ENCODE assay signal across 9 mouse cellular contexts in genomic region chr2:181041941-181042340, GRCm38 (mm10). TPM values are rescaled to one million over a fixed set of nuclear protein-coding genes. Genes with fewer than 3 reads are reported as not detected.
A peak's percentile ranks its signal among the peaks of the same experiment; 100 is the strongest.
DNase-seq lines count a peak whose midpoint lies in the region; ATAC-seq lines count a peak whose summit lies in the region.
"Had no signal": no experiment of that assay in that cellular context is flagged by ENCODE, and none has a peak within 500 bp of the region (broad histone marks: within the 10 kb centered on the region; RNA-seq: fewer than 3 reads in every experiment).

No protein-coding gene starts in this region.

- H3K4me1 ChIP-seq in kidney, embryonic 14.5 days (ENCODE audit: control insufficient read depth, insufficient read depth, low read length) = peaks cover 9% of the 10 kb centered on the region
- H3K4me1 ChIP-seq in embryonic facial prominence, embryonic 10.5 days = peaks cover 61% of the 10 kb centered on the region
- H3K4me1 ChIP-seq in hindbrain, embryonic 16.5 days (ENCODE audit: control insufficient read depth, insufficient read depth, low read depth, low read length) = peaks cover 36% of the 10 kb centered on the region
- H3K4me1 ChIP-seq in midbrain, embryonic 12.5 days = peaks cover 54% of the 10 kb centered on the region

- ATAC-seq in kidney, embryonic 14.5 days (ENCODE audit: low FRiP score, low TSS enrichment) = no peak
- 0 out of 2 replicates have a peak, but pooled peaks have one; percentile 8 for ATAC-seq in hindbrain, embryonic 16.5 days
- peak; percentile 32 for ATAC-seq in midbrain, embryonic 12.5 days (ENCODE audit: low FRiP score, low read depth)
- ATAC-seq in erythroblast, adult 5-6 weeks (replicated peaks; ENCODE audit: low FRiP score, poor library complexity, severe bottlenecking) = no peak

- no peaks in the 10 kb centered on the region for H3K9me3 ChIP-seq in kidney, embryonic 14.5 days (ENCODE audit: control insufficient read depth, low read length)
- no peaks in the 10 kb centered on the region for H3K9me3 ChIP-seq in embryonic facial prominence, embryonic 10.5 days
- H3K9me3 ChIP-seq in hindbrain, embryonic 16.5 days (ENCODE audit: control insufficient read depth, low read length) = no peaks in the 10 kb centered on the region
- no peaks in the 10 kb centered on the region for H3K9me3 ChIP-seq in midbrain, embryonic 12.5 days
- H3K9me3 ChIP-seq: heart, embryonic 15.5 days had no signal

- intact Hi-C loops in heart, postnatal 14 days (cut with DNase I) = no loop called here

- no peak overlapping the region for H3K9ac ChIP-seq in kidney, embryonic 14.5 days (ENCODE audit: low read depth, low read length)
- no peak overlapping the region for H3K9ac ChIP-seq in hindbrain, embryonic 16.5 days (ENCODE audit: low read depth, low read length)
- H3K9ac ChIP-seq in midbrain, embryonic 12.5 days (replicated peaks) = no peak overlapping the region
- H3K9ac ChIP-seq: heart, embryonic 15.5 days had no signal

- DNase-seq in kidney, adult 11 months = peak; percentile 91
- peak; percentile 23 for DNase-seq in embryonic facial prominence, embryonic 10.5 days (ENCODE audit: low spot score)
- no peak for DNase-seq in spleen, postnatal 4 days (ENCODE audit: low spot score in 2 of 2)
- no peak for DNase-seq in heart, postnatal 14 days

- no peak overlapping the region for H3K27ac ChIP-seq in kidney, embryonic 14.5 days (ENCODE audit: low read depth, low read length)
- peak overlapping the region; percentile 58; the same call in 1 of the 2 replicates for H3K27ac ChIP-seq in embryonic facial prominence, embryonic 10.5 days (replicated peaks)
- H3K27ac ChIP-seq in hindbrain, embryonic 16.5 days (ENCODE audit: low read depth, low read length) = no peak overlapping the region
- peak overlapping the region; percentile 80 for H3K27ac ChIP-seq in midbrain, embryonic 12.5 days (replicated peaks)
- H3K27ac ChIP-seq: heart, embryonic 15.5 days had no signal

- H3K4me2 ChIP-seq in kidney, embryonic 14.5 days (replicated peaks; ENCODE audit: low read depth, low read length) = no peak overlapping the region
- H3K4me2 ChIP-seq in hindbrain, embryonic 16.5 days (ENCODE audit: low read length) = no peak overlapping the region
- 0 out of 2 replicates have a peak overlapping the region, but pooled peaks have one; percentile 9 for H3K4me2 ChIP-seq in midbrain, embryonic 12.5 days (replicated peaks)
- H3K4me2 ChIP-seq: heart, embryonic 15.5 days had no signal

- H3K27me3 ChIP-seq in kidney, embryonic 14.5 days (ENCODE audit: control insufficient read depth, insufficient read depth, low read length) = peaks cover 31% of the 10 kb centered on the region
- peaks cover 65% of the 10 kb centered on the region for H3K27me3 ChIP-seq in embryonic facial prominence, embryonic 10.5 days (replicated peaks; ENCODE audit: low read depth, poor library complexity, severe bottlenecking)
- no peaks in the 10 kb centered on the region for H3K27me3 ChIP-seq in hindbrain, embryonic 16.5 days (replicated peaks; ENCODE audit: control insufficient read depth, insufficient read depth, low read length)
- peaks cover 40% of the 10 kb centered on the region for H3K27me3 ChIP-seq in midbrain, embryonic 12.5 days

- WGBS in kidney, embryonic 14.5 days = 8% methylated on average over 7 of the region's 7 CpGs
- 2% methylated on average over 7 of the region's 7 CpGs for WGBS in embryonic facial prominence, embryonic 10.5 days
- 6% methylated on average over 7 of the region's 7 CpGs for WGBS in hindbrain, embryonic 16.5 days
- 3% methylated on average over 7 of the region's 7 CpGs for WGBS in midbrain, embryonic 12.5 days

- no peak overlapping the region for H3K4me3 ChIP-seq in kidney, embryonic 14.5 days (ENCODE audit: low read length)
- H3K4me3 ChIP-seq in embryonic facial prominence, embryonic 10.5 days = no peak overlapping the region
- no peak overlapping the region for H3K4me3 ChIP-seq in hindbrain, embryonic 16.5 days (ENCODE audit: low read length)
- H3K4me3 ChIP-seq in midbrain, embryonic 12.5 days = no peak overlapping the region
- H3K4me3 ChIP-seq: heart, embryonic 15.5 days had no signal

- no peaks in the 10 kb centered on the region for H3K36me3 ChIP-seq in kidney, embryonic 14.5 days (ENCODE audit: control insufficient read depth, insufficient read depth, low read length)
- H3K36me3 ChIP-seq in embryonic facial prominence, embryonic 10.5 days (replicated peaks) = no peaks in the 10 kb centered on the region
- no peaks in the 10 kb centered on the region for H3K36me3 ChIP-seq in hindbrain, embryonic 16.5 days (ENCODE audit: control insufficient read depth, insufficient read depth, low read length)
- no peaks in the 10 kb centered on the region for H3K36me3 ChIP-seq in midbrain, embryonic 12.5 days
- H3K36me3 ChIP-seq: heart, embryonic 15.5 days had no signal

RNA-seq across cellular contexts. Expression of gene Chrna4, which starts 1.4 kb away (rescaled TPM):
- polyA plus RNA-seq in kidney, embryonic 14.5 days (2014; fragmentation: Nextera tagmentation; extraction: Ambion mirVana) = 3.8 and 5.3 TPM in 2 replicates
- 5.5 and 6.7 TPM in 2 replicates for polyA plus RNA-seq in embryonic facial prominence, embryonic 10.5 days (2016; fragmentation: Nextera tagmentation; extraction: Ambion mirVana)
- polyA plus RNA-seq in hindbrain, embryonic 16.5 days (2015; fragmentation: Nextera tagmentation; extraction: Ambion mirVana) = 40.4 and 43.8 TPM in 2 replicates
- polyA plus RNA-seq in midbrain, embryonic 12.5 days (2016; fragmentation: Nextera tagmentation; extraction: Ambion mirVana) = 43.2 and 44.3 TPM in 2 replicates
- total RNA-seq in erythroblast, adult 5-6 weeks (2015; ENCODE audit: low replicate concordance) = not detected in 2 replicates
- not detected in 2 replicates for total RNA-seq in erythroblast, adult 5-6 weeks (2017; ENCODE audit: low replicate concordance)
- total RNA-seq in heart, postnatal 14 days (2021) = under 1 TPM in 1 of 2 experiments, not detected in 1; 0.17 TPM

RNA-seq across cellular contexts. Expression of gene Col20a1, which starts 55.6 kb away (rescaled TPM):
- polyA plus RNA-seq in kidney, embryonic 14.5 days (2014; fragmentation: Nextera tagmentation; extraction: Ambion mirVana) = 0.21 and 0.50 TPM in 2 replicates
- polyA plus RNA-seq in embryonic facial prominence, embryonic 10.5 days (2016; fragmentation: Nextera tagmentation; extraction: Ambion mirVana) = 0.26 and 0.62 TPM in 2 replicates
- 0.04 and 0.27 TPM in 2 replicates for polyA plus RNA-seq in hindbrain, embryonic 16.5 days (2015; fragmentation: Nextera tagmentation; extraction: Ambion mirVana)
- polyA plus RNA-seq in midbrain, embryonic 12.5 days (2016; fragmentation: Nextera tagmentation; extraction: Ambion mirVana) = 0.18 and 0.22 TPM in 2 replicates
- 1.7 TPM in 1 of 2 replicates, not detected in the other for total RNA-seq in erythroblast, adult 5-6 weeks (2015; ENCODE audit: low replicate concordance)
- 0.26 and 0.42 TPM in 2 replicates for total RNA-seq in erythroblast, adult 5-6 weeks (2017; ENCODE audit: low replicate concordance)
- total RNA-seq in heart, postnatal 14 days (2021) = 1 to 10 TPM in 1 of 2 experiments, under 1 TPM in 1; 0.56 to 1.0 TPM

Comparison
In these comparisons a context has a peak if more than half of its experiments do, and no peak if none do; other contexts are left out.
1. DNase-seq: peak in kidney, adult 11 months (single experiment) and embryonic facial prominence, embryonic 10.5 days (single experiment); none in spleen, postnatal 4 days (0 of 2) and heart, postnatal 14 days (0 of 2).
2. ATAC-seq: peak in hindbrain, embryonic 16.5 days (single experiment) and midbrain, embryonic 12.5 days (single experiment); none in kidney, embryonic 14.5 days (single experiment) and erythroblast, adult 5-6 weeks (single experiment).
3. H3K27ac ChIP-seq: peak in embryonic facial prominence, embryonic 10.5 days (single experiment) and midbrain, embryonic 12.5 days (single experiment); none in kidney, embryonic 14.5 days (single experiment) and hindbrain, embryonic 16.5 days (single experiment).